Mouse (Mus musculus) heart, embryonic 15.5 days (tissue): ENCODE measurements around the gene Ntn3. TPM values are rescaled to one million over a fixed set of nuclear protein-coding genes. Genes with fewer than 3 reads are reported as not detected.

ENCODE experiments used
- ATAC-seq: fragments of 200-750 bp; cut with Nextera tagmentation; replicated peaks from 2 replicates; pipeline ENCODE4 v1.8.0; 2017; ENCODE audit warnings: low read depth, moderate TSS enrichment; ENCODE audit not compliant: insufficient number of reproducible peaks, insufficient read depth, low FRiP score
- H3K27ac ChIP-seq: fragments of 300-500 bp; sonication (generic); 2 replicates; pipeline ENCODE4 v1.5.1; 2015; ENCODE audit warnings: mild to moderate bottlenecking, inconsistent platforms
- H3K27me3 ChIP-seq: fragments of 300-500 bp; sonication (generic); 2 replicates; pipeline ENCODE4 v1.6.1; 2015; ENCODE audit warnings: inconsistent platforms
- H3K36me3 ChIP-seq: fragments of 300-500 bp; sonication (generic); 2 replicates; pipeline ENCODE4 v1.6.1; 2015; ENCODE audit warnings: mild to moderate bottlenecking, inconsistent platforms
- H3K4me1 ChIP-seq: fragments of 300-500 bp; sonication (generic); replicated peaks from 2 replicates; pipeline ENCODE4 v1.6.1; 2015; ENCODE audit warnings: inconsistent platforms
- H3K4me2 ChIP-seq: fragments of 300-500 bp; sonication (generic); 2 replicates; pipeline ENCODE4 v1.6.1; 2015; ENCODE audit warnings: inconsistent platforms, mild to moderate bottlenecking, moderate library complexity
- H3K4me3 ChIP-seq: fragments of 300-500 bp; sonication (generic); 2 replicates; pipeline ENCODE4 v1.5.1; 2015; ENCODE audit warnings: mild to moderate bottlenecking, inconsistent platforms
- H3K9ac ChIP-seq: fragments of 300-500 bp; sonication (generic); 2 replicates; pipeline ENCODE4 v1.6.1; 2015; ENCODE audit warnings: mild to moderate bottlenecking, inconsistent platforms
- H3K9me3 ChIP-seq: fragments of 300-500 bp; sonication (generic); replicated peaks from 2 replicates; pipeline ENCODE4 v1.6.1; 2016; ENCODE audit warnings: inconsistent platforms
- WGBS: fragments of 180-500 bp; shearing (Covaris S2); methylation state at CpG from one replicate; pipeline ENCODE4 v1.1.7; 2015; ENCODE audit warnings: mixed read lengths; 5-methylcytosine and 5-hydroxymethylcytosine counted together
- polyA plus RNA-seq: library from polyadenylated mRNA; unstranded; fragments of >200 nt; fragmentation: Nextera tagmentation; extraction: Ambion mirVana; gene quantifications from 2 replicates; pipeline ENCODE4 v1.2.1, GENCODE M21; 2015

Ntn3 gene
- 1.9 and 2.9 TPM in 2 replicates for polyA plus RNA-seq

GRCm38 (mm10) chr17:24209043-24209915 is at the start of gene Ntn3:
Ntn3 (minus strand) TSS chr17:24209531.
- peak within 1 kb of the TSS; percentile 53 for H3K4me3 ChIP-seq
- H3K27ac ChIP-seq: peak within 1 kb of the TSS; percentile 66
- WGBS: under 1% methylated on average over 38 of the region's 43 CpGs
- peaks cover 65% of the 10 kb centered on the region for H3K4me1 ChIP-seq
- H3K36me3 ChIP-seq: no peaks in the 10 kb centered on the region
- no peaks in the 10 kb centered on the region for H3K9me3 ChIP-seq
- peaks cover 51% of the 10 kb centered on the region for H3K27me3 ChIP-seq
- peak within 1 kb of the TSS; percentile 80 for H3K4me2 ChIP-seq
- peak; percentile 43 for ATAC-seq
- peak within 1 kb of the TSS; percentile 70 for H3K9ac ChIP-seq

- no peak for ATAC-seq
- 62% methylated on average over 4 of the region's 4 CpGs for whole genome bisulfite sequencing
- Histone ChIP-seq H3K9ac (no peak overlapping the region), H3K4me3 (no peak overlapping the region), H3K36me3 (no peaks in the 10 kb centered on the region), H3K4me1 (no peaks in the 10 kb centered on the region), H3K9me3 (no peaks in the 10 kb centered on the region), H3K4me2 (no peak overlapping the region), H3K27ac (no peak overlapping the region), H3K27me3 (no peaks in the 10 kb centered on the region)
Observed at GRCm38 (mm10) chr17:24258981-24259380, 49.6 kb upstream of the Ntn3 start.

GRCm38 (mm10) chr17:24252329-24252728 is 43.0 kb upstream of the Ntn3 start:
- Histone ChIP-seq H3K4me3 (0 out of 2 replicates have a peak overlapping the region, but pooled peaks have one; percentile 90), H3K9ac (no peak overlapping the region), H3K9me3 (no peaks in the 10 kb centered on the region), H3K4me2 (no peak overlapping the region), H3K27me3 (no peaks in the 10 kb centered on the region), H3K36me3 (peaks cover 16% of the 10 kb centered on the region), H3K4me1 (peaks cover 13% of the 10 kb centered on the region), H3K27ac (no peak overlapping the region)
- ATAC-seq: no peak
- WGBS: 92% methylated on average over 2 of the region's 2 CpGs

- peak within 1 kb of the TSS; percentile 90 for H3K4me3 ChIP-seq
- H3K4me1 ChIP-seq: peaks cover 13% of the 10 kb centered on the region
- ATAC-seq: peak; percentile 100
- no peaks in the 10 kb centered on the region for H3K9me3 ChIP-seq
- H3K4me2 ChIP-seq: peak within 1 kb of the TSS; percentile 76
- no peaks in the 10 kb centered on the region for H3K27me3 ChIP-seq
- peak within 1 kb of the TSS; percentile 76 for H3K27ac ChIP-seq
- peak within 1 kb of the TSS; percentile 86 for H3K9ac ChIP-seq
- peaks cover 23% of the 10 kb centered on the region for H3K36me3 ChIP-seq
- under 1% methylated on average over 48 of the region's 48 CpGs for WGBS
Observed at GRCm38 (mm10) chr17:24251320-24252069, 42.2 kb upstream of the Ntn3 start, which contains the start of gene Ccnf. Ccnf (minus strand) TSS chr17:24251484.

- peaks cover 26% of the 10 kb centered on the region for H3K36me3 ChIP-seq
- peak overlapping the region; percentile 76 for H3K4me2 ChIP-seq
- peak overlapping the region; percentile 70 for H3K27ac ChIP-seq
- under 1% methylated on average over 32 of the region's 32 CpGs for WGBS
- no peak for ATAC-seq
- no peaks in the 10 kb centered on the region for H3K27me3 ChIP-seq
- peak overlapping the region; percentile 90 for H3K4me3 ChIP-seq
- no peaks in the 10 kb centered on the region for H3K9me3 ChIP-seq
- H3K9ac ChIP-seq: peak overlapping the region; percentile 86
- H3K4me1 ChIP-seq: peaks cover 13% of the 10 kb centered on the region
Observed at GRCm38 (mm10) chr17:24250988-24251319, 41.6 kb upstream of the Ntn3 start.

GRCm38 (mm10) chr17:24248641-24249040 is 39.3 kb upstream of the Ntn3 start:
- H3K4me2 ChIP-seq: no peak overlapping the region
- WGBS: 98% methylated on average over 2 of the region's 2 CpGs
- H3K27ac ChIP-seq: no peak overlapping the region
- no peaks in the 10 kb centered on the region for H3K9me3 ChIP-seq
- H3K27me3 ChIP-seq: no peaks in the 10 kb centered on the region
- H3K4me1 ChIP-seq: peaks cover 13% of the 10 kb centered on the region
- no peak overlapping the region for H3K9ac ChIP-seq
- no peak overlapping the region for H3K4me3 ChIP-seq
- peaks cover 44% of the 10 kb centered on the region for H3K36me3 ChIP-seq
- ATAC-seq: no peak

GRCm38 (mm10) chr17:24244061-24244460 is 34.7 kb upstream of the Ntn3 start:
- no peak overlapping the region for H3K9ac ChIP-seq
- no peaks in the 10 kb centered on the region for H3K4me1 ChIP-seq
- no peak overlapping the region for H3K4me2 ChIP-seq
- no peak overlapping the region for H3K27ac ChIP-seq
- H3K4me3 ChIP-seq: no peak overlapping the region
- no peak for ATAC-seq
- H3K36me3 ChIP-seq: peaks cover 86% of the 10 kb centered on the region
- H3K9me3 ChIP-seq: no peaks in the 10 kb centered on the region
- WGBS: 96% methylated on average over 8 of the region's 8 CpGs
- no peaks in the 10 kb centered on the region for H3K27me3 ChIP-seq

- Histone ChIP-seq H3K9me3 (no peaks in the 10 kb centered on the region), H3K4me1 (peaks cover under 1% of the 10 kb centered on the region), H3K27me3 (no peaks in the 10 kb centered on the region), H3K4me2 (no peak overlapping the region), H3K36me3 (peaks cover 86% of the 10 kb centered on the region), H3K4me3 (no peak overlapping the region), H3K9ac (no peak overlapping the region), H3K27ac (no peak overlapping the region)
- WGBS: 83% methylated on average over 4 of the region's 4 CpGs
- no peak for ATAC-seq
Observed at GRCm38 (mm10) chr17:24243311-24243969, 34.1 kb upstream of the Ntn3 start.

- Histone ChIP-seq H3K27me3 (no peaks in the 10 kb centered on the region), H3K9me3 (no peaks in the 10 kb centered on the region), H3K9ac (no peak overlapping the region), H3K4me2 (no peak overlapping the region), H3K4me3 (no peak overlapping the region), H3K27ac (no peak overlapping the region), H3K4me1 (peaks cover 2% of the 10 kb centered on the region), H3K36me3 (peaks cover 94% of the 10 kb centered on the region)
- ATAC-seq: 0 out of 2 replicates have a peak, but pooled peaks have one; percentile 60
- WGBS: 80% methylated on average over 7 of the region's 7 CpGs
Observed at GRCm38 (mm10) chr17:24236921-24237320, 27.6 kb upstream of the Ntn3 start.

GRCm38 (mm10) chr17:24236479-24236878 is 27.1 kb upstream of the Ntn3 start:
- Histone ChIP-seq H3K36me3 (peaks cover 90% of the 10 kb centered on the region), H3K4me3 (no peak overlapping the region), H3K9ac (no peak overlapping the region), H3K27ac (no peak overlapping the region), H3K4me2 (no peak overlapping the region), H3K27me3 (no peaks in the 10 kb centered on the region), H3K4me1 (peaks cover 2% of the 10 kb centered on the region), H3K9me3 (no peaks in the 10 kb centered on the region)
- 90% methylated on average over 1 of the region's 1 CpGs for WGBS
- ATAC-seq: no peak

- peaks cover 81% of the 10 kb centered on the region for H3K36me3 ChIP-seq
- no peak overlapping the region for H3K9ac ChIP-seq
- H3K4me3 ChIP-seq: no peak overlapping the region
- no peak for ATAC-seq
- H3K27me3 ChIP-seq: no peaks in the 10 kb centered on the region
- H3K4me2 ChIP-seq: no peak overlapping the region
- H3K4me1 ChIP-seq: no peaks in the 10 kb centered on the region
- WGBS: 81% methylated on average over 7 of the region's 7 CpGs
- H3K9me3 ChIP-seq: no peaks in the 10 kb centered on the region
- no peak overlapping the region for H3K27ac ChIP-seq
Observed at GRCm38 (mm10) chr17:24227941-24228340, 18.6 kb upstream of the Ntn3 start.
